Mouse (Mus musculus) olfactory bulb, adult 2 months (tissue): ENCODE measurements around the gene Plcb1. TPM values are rescaled to one million over a fixed set of nuclear protein-coding genes. Genes with fewer than 3 reads are reported as not detected.

Experiments
- H3K27ac ChIP-seq: fragments of 200-500 bp; 2 replicates; pipeline ENCODE4 v1.5.1; 2012; ENCODE audit warnings: low read depth, low read length; ENCODE audit not compliant: insufficient read depth
- H3K4me1 ChIP-seq: fragments of 200-500 bp; 2 replicates; pipeline ENCODE4 v1.6.1; 2012; ENCODE audit warnings: low read length; ENCODE audit not compliant: control insufficient read depth, insufficient read depth
- H3K4me3 ChIP-seq: fragments of 200-500 bp; 2 replicates; pipeline ENCODE4 v1.5.1; 2012; ENCODE audit warnings: mild to moderate bottlenecking, low read depth, low read length, moderate library complexity; ENCODE audit not compliant: insufficient read depth
- CTCF ChIP-seq: fragments of 200-500 bp; IDR thresholded peaks from 2 replicates; pipeline ENCODE4 v1.5.1; 2012; ENCODE audit warnings: low read depth, mild to moderate bottlenecking, low read length, moderate library complexity; ENCODE audit not compliant: insufficient read depth
- POLR2A ChIP-seq: fragments of 200-500 bp; IDR thresholded peaks from 2 replicates; pipeline ENCODE4 v1.6.1; 2012; ENCODE audit warnings: mild to moderate bottlenecking, low read depth, low read length, moderate library complexity; ENCODE audit not compliant: insufficient read depth
- whole genome bisulfite sequencing: fragments of 180-500 bp; shearing (Covaris S2); methylation state at CpG from one replicate; pipeline ENCODE4 v1.1.7; 2018; 5-methylcytosine and 5-hydroxymethylcytosine counted together
- polyA plus RNA-seq: library from polyadenylated mRNA; stranded (reverse); fragments of >200 nt; gene quantifications from 2 replicates; pipeline ENCODE4 v1.2.4, GENCODE M21; 2012; ENCODE audit warnings: low replicate concordance; ENCODE audit not compliant: missing spikeins, insufficient read depth, insufficient read length

Gene Plcb1
- polyA plus RNA-seq, result 72.1 and 73.6 TPM in 2 replicates

DNA sequence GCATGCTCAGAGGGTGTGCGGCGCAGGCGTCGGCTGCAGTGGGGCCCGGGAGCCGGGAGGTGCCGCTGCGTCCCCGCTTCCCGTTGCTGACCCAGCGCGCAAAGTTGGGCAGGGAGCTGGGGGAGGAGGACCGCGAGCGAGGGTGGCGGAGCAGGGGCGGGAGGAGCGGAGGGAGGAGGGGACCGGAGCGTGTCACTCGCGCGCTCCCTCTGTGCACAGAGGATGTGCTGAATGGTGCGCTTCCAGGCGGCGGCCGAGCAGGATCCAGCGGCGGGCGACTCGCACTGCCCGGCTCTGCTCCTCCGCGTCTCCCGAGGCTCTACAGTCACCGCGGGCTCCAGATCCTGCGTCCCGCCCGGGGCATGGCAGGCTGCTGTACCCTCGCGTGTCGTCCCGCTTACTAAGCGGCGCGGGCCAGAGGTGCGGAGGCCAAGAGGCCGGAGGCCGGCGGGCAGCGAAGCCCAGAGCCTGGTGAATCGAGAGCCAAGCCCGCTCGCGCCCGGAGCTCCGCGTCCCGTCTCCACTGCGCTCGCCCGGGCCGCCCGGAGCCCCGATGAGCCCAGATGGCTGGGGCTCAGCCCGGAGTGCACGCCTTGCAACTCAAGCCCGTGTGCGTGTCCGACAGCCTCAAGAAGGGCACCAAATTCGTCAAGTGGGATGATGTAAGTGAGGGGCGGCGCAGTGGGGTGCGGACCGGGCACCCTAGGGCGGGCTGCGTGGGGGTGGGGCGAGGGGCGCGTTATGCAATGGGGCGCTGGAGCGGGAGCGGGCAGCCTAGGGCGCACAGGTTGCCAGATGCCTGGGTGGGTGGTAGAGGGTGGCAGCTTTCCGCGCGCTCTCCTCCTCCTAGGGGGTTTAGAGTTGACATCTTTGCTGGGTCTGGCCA, at the start of gene Plcb1:
Gene Plcb1 (plus strand): TSS at position 98 of the 886 bp plus-strand sequence.
- Histone ChIP-seq H3K4me3 (peak within 1 kb of the TSS; percentile 80), H3K27ac (peak within 1 kb of the TSS; percentile 93), H3K4me1 (no peaks in the 10 kb centered on the region; the same call in 1 of the 2 replicates)
- peak; percentile 95 for TF ChIP-seq CTCF
- TF ChIP-seq POLR2A, result no peak; the same call in 1 of the 2 replicates
- WGBS, result under 1% methylated on average over 88 of the region's 88 CpGs

DNA sequence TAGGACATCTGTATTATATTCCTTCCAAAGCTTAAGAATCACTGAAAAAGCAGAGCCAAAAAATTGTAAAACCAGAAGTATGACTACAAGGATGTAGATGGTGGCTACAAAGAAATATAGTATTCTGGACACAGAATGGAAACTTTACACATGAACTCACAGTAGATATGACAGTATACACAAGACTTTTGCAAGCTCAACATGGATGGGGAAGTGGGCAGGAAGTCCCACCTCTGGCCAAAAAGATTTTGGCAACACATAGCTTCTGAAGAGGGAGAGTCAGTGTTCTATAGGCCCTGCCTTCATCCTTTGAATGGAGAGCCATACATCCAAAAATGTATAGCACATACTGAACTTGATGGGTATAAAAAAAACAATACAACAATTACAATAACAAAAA, 30.3 kb upstream of the Plcb1 start:
- no peaks in the 10 kb centered on the region for H3K4me1 ChIP-seq
- H3K27ac ChIP-seq, result no peak overlapping the region
- no peak overlapping the region for H3K4me3 ChIP-seq
- TF ChIP-seq CTCF (no peak), POLR2A (no peak)

DNA sequence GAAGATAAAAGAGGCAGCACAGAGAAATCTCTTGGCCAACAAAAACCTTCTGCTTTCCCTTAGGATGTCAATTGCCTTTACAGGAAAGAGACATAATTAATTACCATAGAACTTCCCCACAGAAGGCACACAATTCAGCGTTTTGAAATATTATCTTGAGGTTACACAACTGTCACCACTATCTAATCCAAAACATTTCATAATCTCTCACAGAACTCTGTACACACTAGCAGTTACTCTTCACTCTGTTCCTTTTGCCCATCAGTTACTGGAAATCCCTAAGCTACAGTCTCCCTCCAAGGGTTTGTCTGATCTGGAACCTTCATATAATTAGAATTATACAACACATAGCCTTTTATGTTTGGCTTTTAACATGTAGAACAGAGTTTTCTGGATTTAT, 29.8 kb upstream of the Plcb1 start:
- Histone ChIP-seq H3K4me1 (no peaks in the 10 kb centered on the region), H3K27ac (no peak overlapping the region), H3K4me3 (no peak overlapping the region)
- no peak for TF ChIP-seq CTCF
- TF ChIP-seq POLR2A, result no peak
- 77% methylated on average over 1 of the region's 1 CpGs for WGBS

DNA sequence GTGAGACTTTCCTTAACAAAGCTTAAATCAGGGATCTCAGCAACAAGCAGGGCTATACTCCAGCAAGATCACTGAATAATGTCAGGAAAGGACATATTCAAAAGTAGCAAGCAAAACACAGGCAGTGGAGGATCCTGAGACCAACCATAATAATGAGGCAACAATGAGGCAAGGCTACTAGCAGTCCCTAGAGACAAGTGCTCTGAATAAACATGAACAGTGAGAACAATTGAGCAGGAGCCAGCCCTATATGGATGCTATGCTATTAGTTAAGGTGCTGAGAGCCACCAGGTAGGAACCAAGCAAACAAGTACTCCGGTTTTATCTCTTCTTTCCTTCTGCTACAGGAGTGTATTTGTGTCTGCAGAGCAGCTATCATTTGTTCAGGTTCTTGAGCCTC, 24.8 kb upstream of the Plcb1 start:
- 88% methylated on average over 1 of the region's 1 CpGs for WGBS
- H3K27ac ChIP-seq, result no peak overlapping the region

DNA sequence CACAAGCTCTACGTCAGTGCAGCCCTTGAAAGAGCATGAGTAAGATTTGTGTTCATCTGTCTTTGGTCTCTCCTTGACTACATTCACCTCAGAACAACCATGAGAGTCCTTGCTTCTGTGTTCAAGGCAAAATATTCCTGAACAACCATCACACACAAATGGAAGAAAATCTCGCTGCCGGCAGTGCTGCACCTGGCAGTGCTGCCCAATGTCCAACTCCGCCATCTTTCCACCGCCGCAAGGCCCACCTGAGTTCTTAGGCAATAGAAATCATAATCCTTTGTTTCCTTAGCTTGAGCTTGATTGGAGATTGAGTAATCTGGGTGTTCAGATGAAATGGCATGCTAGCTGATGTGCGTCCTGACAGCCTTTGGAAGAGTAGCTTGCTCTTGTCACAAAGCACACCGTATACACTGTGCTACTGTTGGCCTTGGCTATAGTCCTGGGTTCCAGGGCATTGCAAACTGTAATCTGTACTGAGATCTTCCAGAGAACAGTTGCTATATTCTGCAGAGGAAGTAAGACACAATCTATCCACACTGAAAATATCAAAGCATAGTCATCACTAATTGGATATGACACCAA, 22.4 kb upstream of the Plcb1 start:
- no peak for TF ChIP-seq POLR2A
- TF ChIP-seq CTCF, result no peak
- Histone ChIP-seq H3K4me3 (no peak overlapping the region), H3K27ac (no peak overlapping the region), H3K4me1 (no peaks in the 10 kb centered on the region)
- WGBS, result 95% methylated on average over 8 of the region's 8 CpGs

More for the DNA sequence above, 24.8 kb upstream of the Plcb1 start:
- Histone ChIP-seq H3K4me3 (no peak overlapping the region), H3K4me1 (no peaks in the 10 kb centered on the region)
- TF ChIP-seq POLR2A, result no peak
- no peak for TF ChIP-seq CTCF

DNA sequence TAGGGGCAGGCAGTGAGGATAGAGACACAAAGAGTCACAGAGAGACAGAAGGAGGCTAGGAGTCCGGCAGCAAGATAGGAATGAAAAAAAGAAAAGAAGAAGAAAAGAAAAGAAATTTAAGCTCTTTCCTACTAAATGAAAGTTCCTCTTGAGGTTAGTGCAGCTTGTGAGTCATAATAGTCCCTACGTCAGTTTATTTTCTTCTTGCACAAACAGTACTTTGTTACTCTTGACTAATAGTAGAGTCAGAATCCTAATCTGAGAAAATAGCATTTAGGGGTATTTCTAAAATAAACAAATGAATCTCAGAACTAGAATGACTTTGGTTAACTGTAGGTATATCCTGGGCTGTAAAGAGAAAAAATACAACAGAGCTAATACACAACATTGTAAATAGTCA, 21.4 kb upstream of the Plcb1 start:
- no peak for TF ChIP-seq CTCF
- no peak for TF ChIP-seq POLR2A
- no peak overlapping the region for H3K27ac ChIP-seq
- H3K4me3 ChIP-seq, result no peak overlapping the region
- 34% methylated on average over 2 of the region's 2 CpGs for WGBS
- H3K4me1 ChIP-seq, result no peaks in the 10 kb centered on the region

DNA sequence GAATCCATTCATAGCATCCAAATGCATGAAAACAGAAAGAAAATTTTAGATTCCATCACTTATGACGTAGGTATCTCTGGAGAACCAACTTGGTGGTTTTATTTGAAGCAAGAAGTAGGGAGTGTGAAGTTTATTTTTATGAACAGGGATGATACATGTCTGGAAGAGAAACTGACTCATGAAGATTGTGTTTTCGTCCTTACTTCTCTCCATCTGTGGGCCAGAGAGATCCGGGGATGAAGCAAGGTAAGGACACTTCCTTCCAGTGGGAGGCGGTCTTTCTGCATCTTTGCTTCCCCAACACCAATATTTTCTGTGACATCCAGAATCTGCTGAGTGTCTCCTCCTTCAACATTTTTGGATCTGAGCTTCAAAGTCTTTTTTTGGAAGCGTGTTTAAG, 6.0 kb upstream of the Plcb1 start:
- Histone ChIP-seq H3K27ac (peak overlapping the region; percentile 90), H3K4me1 (no peaks in the 10 kb centered on the region), H3K4me3 (no peak overlapping the region)
- TF ChIP-seq CTCF (no peak), POLR2A (no peak)
- 27% methylated on average over 5 of the region's 5 CpGs for WGBS

DNA sequence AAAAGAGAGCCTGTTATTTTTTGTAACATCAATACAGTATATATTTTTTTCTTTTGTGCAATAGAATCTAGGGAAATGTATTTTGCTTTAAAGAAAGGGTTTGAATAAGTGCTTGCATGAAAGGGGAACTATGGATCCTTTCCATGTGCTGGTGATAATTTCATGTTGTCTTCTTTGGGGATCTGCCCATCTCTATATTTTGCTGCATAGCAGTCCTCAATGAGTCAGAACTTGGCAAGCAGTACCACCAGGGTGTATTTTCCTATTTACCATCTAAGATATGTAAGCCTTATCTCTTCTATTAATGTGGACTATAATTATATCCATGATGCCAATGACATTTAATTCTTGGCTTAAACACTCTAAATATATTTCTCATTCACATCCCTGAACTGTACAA, 5.6 kb upstream of the Plcb1 start:
- Histone ChIP-seq H3K4me1 (no peaks in the 10 kb centered on the region), H3K27ac (peak overlapping the region; percentile 80; the same call in 1 of the 2 replicates), H3K4me3 (no peak overlapping the region)
- TF ChIP-seq POLR2A, result no peak
- TF ChIP-seq CTCF, result no peak

DNA sequence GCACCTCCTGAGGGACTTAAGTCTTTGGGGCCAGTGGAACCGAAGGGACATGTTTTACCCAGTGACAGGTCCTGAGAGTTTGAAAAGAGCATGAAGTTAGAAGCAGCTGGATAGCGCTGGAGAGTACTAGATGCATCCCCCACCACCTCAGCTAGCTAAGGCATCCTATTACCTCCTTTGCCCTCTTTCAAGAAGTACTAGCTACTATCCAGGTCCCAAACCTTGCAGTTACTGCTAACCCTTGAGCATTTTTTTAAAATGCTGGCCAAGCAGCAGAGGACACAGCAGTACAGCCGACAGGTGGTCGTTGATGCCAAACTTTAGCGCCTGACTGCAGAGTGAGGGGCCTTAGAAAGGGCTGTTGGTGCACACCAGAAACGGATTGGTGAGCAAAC, 986 bp downstream of the Plcb1 start:
- WGBS, result 3% methylated on average over 6 of the region's 6 CpGs
- Histone ChIP-seq H3K27ac (peak overlapping the region; percentile 23; the same call in 1 of the 2 replicates), H3K4me1 (no peaks in the 10 kb centered on the region; the same call in 1 of the 2 replicates), H3K4me3 (peak overlapping the region; percentile 80)
- no peak for TF ChIP-seq POLR2A
- no peak for TF ChIP-seq CTCF
